Mouse (Mus musculus) embryo, embryonic 11 days (tissue): ENCODE results near the gene Foxo3.

ENCODE experiments used
- DNase-seq: peaks from one replicate; pipeline ENCODE4 v3.0.0-alpha.2; 2015

Foxo3 gene

GRCm38 (mm10) chr10:42276507-42277345, at the start of gene Foxo3:
TSS of gene Foxo3 (minus strand) at chr10:42276755.
- DNase-seq = peak; percentile 92

GRCm38 (mm10) chr10:42325305-42325704, 48.8 kb upstream of the Foxo3 start:
- no peak for DNase-seq

- no peak for DNase-seq
Measured at GRCm38 (mm10) chr10:42323978-42324377, 47.4 kb upstream of the Foxo3 start.

DNA sequence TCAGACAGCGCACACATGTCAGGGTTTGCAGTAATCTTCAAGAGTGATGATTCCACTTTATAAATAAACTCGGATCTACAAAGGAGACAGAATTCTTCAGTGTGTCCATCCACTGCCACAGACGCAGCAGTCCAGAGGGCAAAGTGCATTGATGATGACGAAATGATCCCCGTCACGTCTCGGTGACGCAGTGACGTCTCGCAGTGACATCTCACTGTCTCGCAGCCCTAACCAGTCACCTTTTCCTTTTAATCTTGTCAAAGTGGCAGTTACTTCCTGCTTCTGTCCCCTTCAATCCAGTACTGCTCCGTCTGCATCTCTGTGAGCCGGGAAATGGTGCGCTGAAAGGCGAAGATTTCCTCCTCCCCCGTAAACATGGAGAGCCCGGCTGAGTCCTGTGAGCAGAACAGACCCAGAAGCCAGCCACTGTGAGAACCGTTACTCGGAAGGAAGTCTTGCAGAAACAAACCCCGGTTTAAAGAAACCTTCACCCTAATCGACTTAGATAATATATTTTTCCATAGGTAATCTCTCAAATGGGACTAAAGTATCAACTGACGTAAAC, 36.7 kb upstream of the Foxo3 start:
- DNase-seq = no peak

- DNase-seq = no peak
Measured at GRCm38 (mm10) chr10:42312557-42312956, 36.0 kb upstream of the Foxo3 start.

- DNase-seq = peak; percentile 29
Measured at GRCm38 (mm10) chr10:42308687-42308987, 32.1 kb upstream of the Foxo3 start.

GRCm38 (mm10) chr10:42307980-42308686, 31.6 kb upstream of the Foxo3 start:
- peak; percentile 89 for DNase-seq

DNA sequence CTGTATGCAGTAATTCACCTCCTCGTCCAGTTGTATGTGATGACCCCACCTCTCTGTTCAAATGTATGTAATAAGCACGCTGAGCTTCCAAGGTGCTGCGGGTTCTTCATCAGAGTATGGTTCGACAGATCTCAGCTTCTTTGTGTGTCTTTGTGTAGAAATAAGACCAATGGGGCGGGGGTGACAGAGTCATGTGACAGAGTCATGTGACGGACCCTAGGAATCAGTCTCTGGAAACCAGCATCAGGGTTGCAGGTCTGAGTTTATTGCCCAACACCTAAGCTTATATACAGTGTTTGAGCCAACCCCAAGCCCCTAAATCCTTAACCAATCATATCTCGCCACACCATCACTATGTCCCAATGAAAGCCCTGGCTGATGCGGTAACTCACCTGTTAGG, 29.9 kb upstream of the Foxo3 start:
- no peak for DNase-seq

DNA sequence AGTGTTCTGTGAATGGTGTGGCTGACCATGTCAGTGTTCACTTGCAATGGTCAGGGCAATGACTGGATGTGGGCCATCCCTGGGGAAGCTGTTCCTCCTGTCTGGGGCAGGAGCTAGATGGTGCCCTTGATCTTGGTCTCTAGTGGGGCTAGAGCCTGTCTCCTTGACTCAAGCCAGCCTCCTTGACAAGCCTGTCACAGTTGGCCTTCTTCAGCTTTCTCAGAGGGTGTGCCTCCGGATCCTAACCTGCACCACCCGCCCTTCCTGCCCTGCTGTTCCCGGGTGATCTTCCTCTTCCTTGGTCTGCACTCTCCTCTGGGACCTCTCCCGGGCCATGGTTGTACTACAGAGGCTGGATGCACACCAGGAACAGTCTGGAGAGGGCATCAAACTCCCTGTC, 24.2 kb upstream of the Foxo3 start:
- DNase-seq = no peak

DNA sequence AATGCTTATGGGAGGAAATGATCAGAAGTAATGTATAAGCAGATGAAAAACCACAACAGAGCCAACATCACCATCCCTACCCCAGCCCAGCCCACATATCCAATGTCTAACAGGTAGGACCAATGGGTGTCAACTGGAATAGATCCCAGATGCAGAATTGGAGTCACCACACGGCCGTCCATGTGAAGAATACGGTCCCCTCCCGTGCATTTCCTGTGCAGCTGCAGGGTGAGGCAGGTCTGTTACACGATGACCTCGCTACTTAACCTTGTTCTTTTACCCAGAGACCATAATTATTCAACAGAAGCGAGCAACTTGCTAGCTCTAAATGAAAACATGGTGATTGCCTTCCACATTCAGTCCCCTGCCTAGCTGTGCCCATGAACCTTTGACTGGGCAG, 23.4 kb upstream of the Foxo3 start:
- DNase-seq = peak; percentile 21

DNA sequence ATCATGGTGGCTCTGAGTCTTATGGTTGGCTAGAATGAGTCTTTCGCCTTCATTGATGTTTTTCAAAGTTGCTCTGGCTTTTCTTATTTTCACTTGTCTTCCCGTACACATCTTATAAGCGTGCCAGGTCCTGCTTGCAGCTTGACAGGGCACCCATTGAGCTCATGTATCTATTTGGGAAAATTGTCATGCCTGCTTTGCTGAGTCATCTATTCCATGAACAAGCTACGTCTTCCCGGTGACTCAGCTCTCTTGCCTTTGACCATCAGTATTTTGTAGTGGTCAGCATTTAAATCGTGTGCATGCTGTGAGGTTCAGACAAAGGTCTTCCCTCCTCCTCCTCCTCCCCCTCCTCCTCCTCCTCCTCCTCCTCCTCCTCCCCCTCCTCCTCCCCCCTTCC, 22.9 kb upstream of the Foxo3 start:
- DNase-seq = no peak

GRCm38 (mm10) chr10:42297954-42298353, 21.4 kb upstream of the Foxo3 start:
- no peak for DNase-seq

- no peak for DNase-seq
Measured at GRCm38 (mm10) chr10:42297109-42297508, 20.6 kb upstream of the Foxo3 start.

DNA sequence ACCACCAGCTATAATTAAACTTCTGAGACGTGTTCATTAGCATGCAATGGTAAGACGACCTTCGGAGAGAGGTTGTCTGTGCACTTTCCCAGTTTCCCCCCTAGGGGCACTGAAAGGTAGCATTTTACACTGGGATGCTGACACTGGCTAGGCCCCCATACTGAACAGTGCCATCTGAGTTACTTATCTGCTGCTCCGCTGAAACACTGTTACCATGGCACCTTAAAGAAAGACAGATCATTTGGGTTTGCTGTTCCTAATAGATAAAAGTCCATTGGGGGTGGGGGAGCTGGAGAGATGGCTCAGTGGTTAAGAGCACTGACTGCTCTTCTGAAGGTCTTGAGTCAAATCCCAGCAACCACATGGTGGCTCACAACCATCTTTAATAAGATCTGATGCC, 20.0 kb upstream of the Foxo3 start:
- no peak for DNase-seq

GRCm38 (mm10) chr10:42295028-42295427, 18.5 kb upstream of the Foxo3 start:
- DNase-seq = peak; percentile 60

- no peak for DNase-seq
Measured at GRCm38 (mm10) chr10:42294392-42294791, 17.8 kb upstream of the Foxo3 start.

DNA sequence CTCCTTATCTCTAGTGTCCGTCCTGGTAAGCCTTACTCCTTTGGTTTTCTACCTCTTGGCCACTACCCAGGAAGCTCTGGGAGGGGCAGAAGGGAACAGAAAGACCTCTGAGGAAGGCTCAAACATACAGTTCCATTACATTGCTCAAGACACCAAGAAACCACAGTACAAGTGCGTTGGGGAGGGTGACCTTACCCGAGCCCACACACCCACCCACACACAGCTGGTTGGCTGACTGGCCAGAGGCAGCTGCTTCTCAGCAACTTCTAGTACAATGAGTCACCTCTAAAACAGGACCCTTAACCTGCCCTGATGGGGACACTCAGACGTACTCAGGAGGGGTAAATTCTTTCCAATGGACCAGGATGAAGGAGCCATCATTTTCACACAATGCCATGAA, 17.3 kb upstream of the Foxo3 start:
- DNase-seq = no peak

DNA sequence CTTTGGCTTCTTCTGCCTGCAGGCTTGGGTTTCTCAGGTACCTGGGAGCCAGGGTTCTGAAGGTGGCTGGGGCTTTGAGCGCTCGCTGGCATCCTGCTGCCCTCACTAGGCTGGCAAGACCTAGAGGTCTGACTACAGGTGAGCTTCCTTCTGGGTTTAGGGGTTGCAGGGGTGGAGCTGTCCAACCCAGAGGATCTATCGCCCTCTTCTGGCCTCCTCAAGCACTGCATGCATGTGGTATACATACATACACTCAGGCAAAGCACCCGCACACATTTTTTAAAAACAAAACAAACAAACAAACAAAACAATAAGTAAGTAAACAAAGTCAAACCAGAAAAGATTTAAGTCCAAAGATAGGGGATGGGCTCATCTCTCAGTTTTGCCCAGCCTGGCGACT, 14.8 kb upstream of the Foxo3 start:
- DNase-seq = peak; percentile 60

GRCm38 (mm10) chr10:42287666-42288065, 11.1 kb upstream of the Foxo3 start:
- DNase-seq = no peak

- no peak for DNase-seq
Measured at GRCm38 (mm10) chr10:42278307-42278850, 1.8 kb upstream of the Foxo3 start.

- DNase-seq = peak; percentile 99
Measured at GRCm38 (mm10) chr10:42277476-42278306, 1.1 kb upstream of the Foxo3 start.

- DNase-seq = peak; percentile 76
Measured at GRCm38 (mm10) chr10:42275871-42276501, 569 bp downstream of the Foxo3 start.
